Mouse (Mus musculus): Measurements from ENCODE around the gene Ppy. TPM values are rescaled to one million over a fixed set of nuclear protein-coding genes. Genes with fewer than 3 reads are reported as not detected.

Gene Ppy
- not detected in 2 replicates for total RNA-seq (2017)

- ATAC-seq (replicated peaks in 1 of 2; ENCODE audit: insufficient read depth in 1 of 2, low FRiP score in 2 of 2, low TSS enrichment in 1 of 2, low read depth in 1 of 2, poor library complexity in 2 of 2, severe bottlenecking in 2 of 2) = no peak
These were observed at the start of gene Ppy for GRCm38 (mm10) chr11:102101219-102101618. Gene Ppy, minus strand, starts transcription at chr11:102101319.

GRCm38 (mm10) chr11:102147213-102147989 lies 46.3 kb upstream of the Ppy start:
- ATAC-seq (replicated peaks in 1 of 2; ENCODE audit: insufficient read depth in 1 of 2, low FRiP score in 2 of 2, low TSS enrichment in 1 of 2, low read depth in 1 of 2, poor library complexity in 2 of 2, severe bottlenecking in 2 of 2) = no peak

- 0 out of 4 replicates have a peak, but pooled peaks of 1 of the 2 experiments have one; percentile 42 for ATAC-seq (replicated peaks in 1 of 2; ENCODE audit: insufficient read depth in 1 of 2, low FRiP score in 2 of 2, low TSS enrichment in 1 of 2, low read depth in 1 of 2, poor library complexity in 2 of 2, severe bottlenecking in 2 of 2)
These were observed 45.4 kb upstream of the Ppy start for GRCm38 (mm10) chr11:102146531-102146930.

DNA sequence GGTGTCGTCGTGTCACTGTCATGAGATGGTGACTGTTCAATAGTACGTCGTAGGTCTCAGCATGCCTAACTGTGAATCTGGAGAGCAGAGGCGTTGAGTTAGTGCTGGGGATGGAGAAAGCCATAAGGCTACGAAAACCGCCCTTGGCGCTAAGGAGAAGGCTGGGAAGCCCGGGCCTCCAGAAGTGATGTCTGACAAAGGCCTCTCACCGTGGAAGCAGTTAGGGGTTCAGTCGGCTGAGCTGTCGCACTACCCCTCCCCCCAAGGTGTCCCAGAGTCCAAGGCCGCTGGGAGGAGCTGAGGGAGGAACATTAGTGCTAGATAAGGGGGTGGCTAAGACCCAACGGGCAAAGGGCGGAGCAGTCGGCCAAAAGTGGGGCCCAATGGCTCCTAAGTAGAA lies 44.9 kb upstream of the Ppy start:
- no peak for ATAC-seq (replicated peaks in 1 of 2; ENCODE audit: insufficient read depth in 1 of 2, low FRiP score in 2 of 2, low TSS enrichment in 1 of 2, low read depth in 1 of 2, poor library complexity in 2 of 2, severe bottlenecking in 2 of 2)

DNA sequence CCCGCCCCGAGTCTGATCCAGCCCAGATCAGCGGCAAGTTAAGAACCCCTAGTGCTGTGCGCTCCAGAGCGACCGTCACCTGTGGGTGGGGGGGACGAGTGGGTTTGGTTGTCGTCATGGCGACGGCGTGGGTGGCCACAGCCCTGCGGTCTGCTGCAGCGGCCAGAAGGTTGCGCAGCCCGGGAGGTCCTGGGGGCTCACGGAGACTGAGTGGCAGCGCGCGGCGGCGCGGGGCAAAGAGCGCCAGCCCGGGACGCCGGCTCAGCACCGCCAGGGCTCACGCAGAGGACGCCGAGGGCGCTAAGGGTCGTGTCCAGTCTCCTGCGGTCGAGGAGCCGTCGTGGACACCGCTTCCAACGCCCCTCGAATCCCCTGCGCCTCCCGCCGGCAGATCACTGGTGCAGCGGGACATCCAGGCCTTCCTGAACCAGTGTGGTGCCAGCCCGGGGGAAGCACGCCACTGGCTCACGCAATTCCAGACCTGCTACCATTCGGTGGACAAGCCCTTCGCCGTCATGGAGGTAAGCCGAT lies 44.4 kb upstream of the Ppy start, which contains the start of gene Nags:
Gene Nags (plus strand): TSS at position 43 of the 531 bp plus-strand sequence.
- no peak for ATAC-seq (replicated peaks in 1 of 2; ENCODE audit: insufficient read depth in 1 of 2, low FRiP score in 2 of 2, low TSS enrichment in 1 of 2, low read depth in 1 of 2, poor library complexity in 2 of 2, severe bottlenecking in 2 of 2)

GRCm38 (mm10) chr11:102144957-102145470 lies 43.9 kb upstream of the Ppy start:
- ATAC-seq (replicated peaks in 1 of 2; ENCODE audit: insufficient read depth in 1 of 2, low FRiP score in 2 of 2, low TSS enrichment in 1 of 2, low read depth in 1 of 2, poor library complexity in 2 of 2, severe bottlenecking in 2 of 2) = no peak

DNA sequence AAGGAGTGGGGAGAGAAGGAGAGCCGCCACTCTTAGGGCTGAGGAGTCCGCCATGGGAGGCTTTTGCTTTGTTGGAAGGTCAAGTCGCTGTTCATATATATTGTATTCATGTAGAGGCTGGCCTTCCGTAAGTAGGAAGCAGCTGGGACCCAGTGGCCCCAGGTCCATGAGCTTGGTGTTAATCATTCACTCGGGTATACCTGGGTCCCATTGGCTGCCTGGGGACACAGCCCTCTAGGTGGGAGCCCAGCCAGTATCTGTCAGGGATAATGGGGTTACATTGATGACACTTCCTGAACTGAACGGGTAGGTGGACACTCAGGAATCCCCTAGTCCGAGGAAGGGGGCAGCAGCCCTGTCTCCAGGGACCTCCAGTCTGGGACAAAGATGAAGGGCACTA lies 41.2 kb upstream of the Ppy start:
- no peak for ATAC-seq (replicated peaks in 1 of 2; ENCODE audit: insufficient read depth in 1 of 2, low FRiP score in 2 of 2, low TSS enrichment in 1 of 2, low read depth in 1 of 2, poor library complexity in 2 of 2, severe bottlenecking in 2 of 2)

GRCm38 (mm10) chr11:102140508-102140907 lies 39.4 kb upstream of the Ppy start:
- peak; percentile 25 to 27; a peak in 1 of 4 replicates for ATAC-seq (replicated peaks in 1 of 2; ENCODE audit: insufficient read depth in 1 of 2, low FRiP score in 2 of 2, low TSS enrichment in 1 of 2, low read depth in 1 of 2, poor library complexity in 2 of 2, severe bottlenecking in 2 of 2)

DNA sequence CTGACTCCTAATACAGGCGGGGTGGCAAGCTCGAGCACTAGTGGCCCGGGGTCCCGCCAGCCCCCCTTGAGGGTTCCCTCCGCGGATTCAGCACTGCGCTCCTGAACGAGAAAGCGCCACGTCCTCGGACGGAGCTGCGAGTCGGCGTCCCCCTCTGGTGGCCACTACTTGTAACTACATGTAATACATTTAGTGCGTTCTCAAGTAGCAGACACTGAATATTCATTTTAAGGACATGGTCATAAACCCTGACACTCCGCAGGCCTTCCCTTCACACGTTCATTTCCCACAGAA lies 37.3 kb upstream of the Ppy start:
- ATAC-seq (replicated peaks in 1 of 2; ENCODE audit: insufficient read depth in 1 of 2, low FRiP score in 2 of 2, low TSS enrichment in 1 of 2, low read depth in 1 of 2, poor library complexity in 2 of 2, severe bottlenecking in 2 of 2) = peak; percentile 80 to 90

GRCm38 (mm10) chr11:102137625-102138446 lies 36.7 kb upstream of the Ppy start:
- ATAC-seq (replicated peaks in 1 of 2; ENCODE audit: insufficient read depth in 1 of 2, low FRiP score in 2 of 2, low TSS enrichment in 1 of 2, low read depth in 1 of 2, poor library complexity in 2 of 2, severe bottlenecking in 2 of 2) = peak in 1 of 2 experiments; percentile 61; a peak in 2 of 4 replicates

DNA sequence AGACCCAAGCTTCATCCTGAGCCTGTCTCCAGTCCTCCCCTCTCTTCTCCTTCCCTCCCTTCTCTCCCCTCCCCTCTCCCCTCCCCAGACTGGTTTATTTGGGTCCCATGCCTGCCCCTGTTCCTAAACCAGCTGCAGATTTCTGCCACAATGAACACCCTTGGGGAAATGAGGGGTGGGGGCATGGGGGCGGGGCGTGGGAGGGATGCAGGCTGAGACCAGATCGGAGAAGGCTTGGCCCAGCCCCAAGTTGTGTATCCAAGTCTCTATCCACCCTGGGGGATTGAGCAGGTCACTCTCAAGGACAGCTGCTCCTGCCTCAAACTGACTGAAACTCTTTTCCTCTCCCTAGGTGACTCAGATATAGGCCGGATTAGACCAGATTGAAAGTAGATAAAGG lies 33.4 kb upstream of the Ppy start:
- ATAC-seq (replicated peaks in 1 of 2; ENCODE audit: insufficient read depth in 1 of 2, low FRiP score in 2 of 2, low TSS enrichment in 1 of 2, low read depth in 1 of 2, poor library complexity in 2 of 2, severe bottlenecking in 2 of 2) = no peak

GRCm38 (mm10) chr11:102117386-102117785 lies 16.3 kb upstream of the Ppy start:
- no peak for ATAC-seq (replicated peaks in 1 of 2; ENCODE audit: insufficient read depth in 1 of 2, low FRiP score in 2 of 2, low TSS enrichment in 1 of 2, low read depth in 1 of 2, poor library complexity in 2 of 2, severe bottlenecking in 2 of 2)

DNA sequence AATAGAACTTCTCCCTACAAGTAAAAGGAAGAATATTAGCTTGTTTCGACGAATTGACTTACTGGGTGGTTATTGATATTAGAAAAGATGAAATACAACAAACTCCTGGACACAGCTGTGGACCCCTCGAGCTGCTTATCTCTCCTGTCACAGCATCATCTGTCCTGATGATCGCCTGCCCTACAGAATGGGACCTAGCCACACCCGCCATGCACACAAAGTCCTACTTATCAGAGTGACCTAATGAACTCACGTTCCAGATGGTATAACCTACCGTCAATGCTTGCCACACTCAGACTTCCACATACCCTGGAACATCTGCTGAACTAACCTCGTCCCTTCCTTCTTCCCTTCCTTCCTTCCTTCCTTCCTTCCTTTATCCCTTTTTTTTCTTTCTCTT lies 15.1 kb upstream of the Ppy start:
- ATAC-seq (replicated peaks in 1 of 2; ENCODE audit: insufficient read depth in 1 of 2, low FRiP score in 2 of 2, low TSS enrichment in 1 of 2, low read depth in 1 of 2, poor library complexity in 2 of 2, severe bottlenecking in 2 of 2) = no peak

DNA sequence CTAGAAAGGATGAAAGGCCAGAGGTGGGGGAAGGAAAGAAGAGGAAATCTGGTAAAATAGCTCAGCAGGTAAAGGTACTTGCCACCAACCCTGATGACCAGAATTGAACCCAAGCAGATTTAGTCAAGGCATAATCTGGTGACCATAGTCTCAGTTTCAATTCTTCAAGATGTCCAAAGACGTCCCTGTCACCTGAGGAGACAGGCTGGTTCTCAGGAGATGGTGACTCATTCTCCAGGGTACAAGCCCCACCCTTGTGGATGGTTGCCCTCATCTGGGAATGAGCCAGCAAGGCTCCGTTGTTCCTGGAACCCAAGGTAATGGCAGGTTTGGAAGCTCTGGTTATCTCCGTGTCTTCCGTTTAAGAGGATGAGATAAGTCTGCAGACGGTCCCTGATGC lies 10.5 kb upstream of the Ppy start:
- no peak for ATAC-seq (replicated peaks in 1 of 2; ENCODE audit: insufficient read depth in 1 of 2, low FRiP score in 2 of 2, low TSS enrichment in 1 of 2, low read depth in 1 of 2, poor library complexity in 2 of 2, severe bottlenecking in 2 of 2)

DNA sequence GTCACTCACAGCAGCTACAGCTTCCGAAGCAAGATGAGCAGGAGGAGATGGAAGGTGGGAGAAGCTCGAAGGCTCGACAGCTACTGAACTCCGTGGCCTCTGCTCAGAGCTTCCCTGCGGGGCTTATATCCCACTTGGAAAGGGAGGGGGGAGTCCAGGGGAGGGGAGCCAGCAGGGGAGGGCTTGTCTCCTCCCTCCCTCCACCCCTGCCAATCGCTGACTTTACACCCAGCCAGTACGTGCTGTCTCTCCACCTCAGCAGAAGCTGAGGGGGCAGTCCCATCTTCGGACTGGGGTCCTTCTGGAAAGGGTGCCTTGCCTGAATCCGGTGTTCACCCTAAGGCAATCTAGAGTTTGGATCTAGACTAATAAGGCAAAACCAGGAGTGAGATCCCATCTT lies 6.6 kb upstream of the Ppy start, which contains the start of gene Pyy:
Gene Pyy (minus strand): TSS at position 101 of the 400 bp plus-strand sequence.
- no peak for ATAC-seq (replicated peaks in 1 of 2; ENCODE audit: insufficient read depth in 1 of 2, low FRiP score in 2 of 2, low TSS enrichment in 1 of 2, low read depth in 1 of 2, poor library complexity in 2 of 2, severe bottlenecking in 2 of 2)

DNA sequence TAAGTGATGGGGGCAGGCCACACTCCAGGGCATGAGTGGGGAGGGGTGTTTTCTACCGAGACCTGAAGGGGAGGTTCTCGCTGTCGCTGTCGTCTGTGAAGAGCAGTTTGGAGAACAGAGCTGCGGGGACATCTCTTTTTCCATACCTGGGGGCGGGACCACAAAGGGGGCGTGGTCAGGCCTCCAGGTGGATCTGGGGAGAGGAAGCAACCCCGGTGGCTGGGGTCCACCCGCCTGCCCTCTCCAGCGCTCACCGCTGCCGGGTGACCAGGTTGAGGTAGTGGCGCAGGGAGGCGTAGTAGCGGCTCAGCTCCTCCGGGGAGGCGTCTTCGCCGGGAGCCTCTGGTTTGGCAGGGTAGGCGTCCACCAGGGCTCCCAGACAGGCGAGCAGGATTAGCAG lies 5.8 kb upstream of the Ppy start:
- no peak for ATAC-seq (replicated peaks in 1 of 2; ENCODE audit: insufficient read depth in 1 of 2, low FRiP score in 2 of 2, low TSS enrichment in 1 of 2, low read depth in 1 of 2, poor library complexity in 2 of 2, severe bottlenecking in 2 of 2)

GRCm38 (mm10) chr11:102102485-102103258 lies 1.6 kb upstream of the Ppy start:
- peak; percentile 40 to 74; a peak in 3 of 4 replicates for ATAC-seq (replicated peaks in 1 of 2; ENCODE audit: insufficient read depth in 1 of 2, low FRiP score in 2 of 2, low TSS enrichment in 1 of 2, low read depth in 1 of 2, poor library complexity in 2 of 2, severe bottlenecking in 2 of 2)
